Mouse (Mus musculus) layer of hippocampus, adult 18-20 months (tissue): ENCODE results near the gene Hoxd11. TPM values are rescaled to one million over a fixed set of nuclear protein-coding genes. Genes with fewer than 3 reads are reported as not detected.

Experiments used
- DNase-seq, 2 experiments: peaks; one replicate each; pipeline ENCODE4 v3.0.0; 2022; ENCODE audit warnings: low spot score in 2 of 2
- total RNA-seq, 2 experiments: library from RNA; stranded (reverse); gene quantifications; 2 replicates each; pipeline ENCODE4 v1.2.3; 2021

The Hoxd11 gene
- total RNA-seq, 2 experiments from 2014 or later: not detected

DNA sequence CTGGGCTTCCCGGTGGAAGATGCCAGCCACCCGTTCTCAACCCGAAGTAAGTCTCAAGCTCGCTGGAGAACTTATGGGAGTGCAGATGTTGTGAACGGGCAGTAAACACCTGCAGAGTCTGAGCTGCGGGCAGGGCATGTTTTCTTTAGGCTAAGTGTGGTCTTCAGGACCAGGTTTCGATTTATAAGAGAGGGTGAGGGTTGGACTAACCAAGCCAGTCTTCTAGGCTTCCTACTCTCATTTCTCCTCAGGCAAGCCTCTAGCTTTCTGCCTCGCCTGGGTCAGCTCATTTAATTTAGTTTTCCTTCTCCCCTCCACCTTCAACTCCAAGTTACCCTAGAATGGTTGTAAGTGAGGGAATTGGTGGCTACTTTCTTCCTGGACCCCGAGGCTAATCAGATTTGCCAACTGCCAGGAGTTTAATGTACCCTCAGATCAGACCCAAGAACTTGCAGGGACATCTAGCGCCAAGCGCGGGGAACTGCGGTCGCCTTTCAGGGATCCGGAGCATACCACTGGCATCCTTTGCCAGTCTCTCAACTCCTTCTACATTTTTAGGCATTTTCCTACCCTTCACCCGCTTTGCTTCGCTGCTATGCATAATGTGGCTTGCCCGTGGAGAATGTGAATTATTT lies 15.9 kb upstream of the Hoxd11 start:
- peak in 1 of 2 experiments; percentile 76 for DNase-seq

DNA sequence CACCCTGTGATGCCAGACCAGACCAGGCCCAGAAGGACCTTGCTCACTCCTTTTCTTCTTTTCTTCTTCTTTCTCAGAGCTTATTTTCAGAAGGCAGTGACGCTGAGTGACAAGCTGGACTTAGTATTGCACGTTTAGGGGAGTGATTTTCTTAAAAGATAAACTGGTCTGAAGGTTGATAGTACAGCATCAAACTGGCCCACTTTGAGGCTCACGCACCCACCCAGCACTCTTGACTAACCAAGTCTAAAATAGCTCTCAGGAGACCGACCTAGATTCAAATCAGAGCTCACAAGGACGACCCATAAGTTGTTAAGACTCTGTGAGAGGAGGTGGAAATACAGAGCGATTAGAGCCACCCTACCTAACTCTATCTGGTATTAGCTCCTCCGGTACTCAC lies 12.9 kb upstream of the Hoxd11 start:
- no peak for DNase-seq

GRCm38 (mm10) chr2:74667191-74667841 lies 12.0 kb upstream of the Hoxd11 start:
- DNase-seq: no peak

DNA sequence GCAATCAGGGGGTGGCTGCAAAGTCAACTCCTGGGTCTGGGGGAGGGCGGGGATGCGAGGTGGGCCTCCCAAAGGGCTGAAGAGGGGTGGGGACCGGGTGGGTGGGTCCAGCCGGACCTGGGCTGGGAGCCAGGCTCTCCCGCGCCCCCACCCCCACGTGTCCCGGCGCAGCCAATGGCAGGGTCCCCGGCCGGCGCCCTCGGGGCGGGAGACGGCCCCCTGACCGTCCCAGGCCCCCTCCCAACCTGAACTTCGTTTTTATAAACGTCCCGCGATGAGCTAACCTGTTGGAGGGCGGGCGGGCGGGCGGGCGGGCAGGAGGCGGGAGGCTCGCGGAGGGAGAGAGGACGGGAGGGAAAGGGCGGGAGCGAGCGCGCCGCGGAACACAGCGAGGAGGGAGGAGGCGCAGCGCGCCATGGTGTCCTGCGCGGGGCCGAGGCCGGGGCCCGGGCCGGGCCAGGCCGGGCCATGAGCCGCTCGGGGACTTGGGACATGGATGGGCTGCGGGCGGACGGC lies 11.5 kb upstream of the Hoxd11 start, which contains the start of gene Hoxd13:
Gene Hoxd13, plus strand, starts transcription at position 469 of the 516 bp plus-strand sequence.
- DNase-seq: no peak

GRCm38 (mm10) chr2:74668370-74669229 lies 10.8 kb upstream of the Hoxd11 start:
- no peak for DNase-seq

DNA sequence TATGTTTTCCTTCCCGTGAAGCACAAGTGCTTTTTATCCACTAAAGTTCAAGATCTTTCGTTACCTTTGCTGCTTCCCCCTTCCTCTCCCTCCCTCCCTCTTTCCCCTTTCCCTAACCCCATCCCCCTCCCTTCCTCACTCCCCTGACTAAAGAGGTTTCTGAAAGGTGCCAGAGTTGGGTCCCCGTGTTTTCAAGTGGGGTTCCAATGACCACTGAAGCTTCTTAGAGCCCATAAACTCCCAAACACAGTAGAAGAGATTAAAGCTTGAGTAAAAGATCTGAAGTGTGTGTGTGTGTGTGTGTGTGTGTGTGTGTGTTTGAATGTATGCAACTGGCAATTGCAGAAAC lies 10.2 kb upstream of the Hoxd11 start:
- no peak for DNase-seq

GRCm38 (mm10) chr2:74669650-74670235 lies 9.6 kb upstream of the Hoxd11 start:
- DNase-seq: no peak

- DNase-seq: no peak
These were observed 8.6 kb upstream of the Hoxd11 start for GRCm38 (mm10) chr2:74670632-74671188.

- no peak for DNase-seq
These were observed 7.5 kb upstream of the Hoxd11 start for GRCm38 (mm10) chr2:74671847-74672246.

DNA sequence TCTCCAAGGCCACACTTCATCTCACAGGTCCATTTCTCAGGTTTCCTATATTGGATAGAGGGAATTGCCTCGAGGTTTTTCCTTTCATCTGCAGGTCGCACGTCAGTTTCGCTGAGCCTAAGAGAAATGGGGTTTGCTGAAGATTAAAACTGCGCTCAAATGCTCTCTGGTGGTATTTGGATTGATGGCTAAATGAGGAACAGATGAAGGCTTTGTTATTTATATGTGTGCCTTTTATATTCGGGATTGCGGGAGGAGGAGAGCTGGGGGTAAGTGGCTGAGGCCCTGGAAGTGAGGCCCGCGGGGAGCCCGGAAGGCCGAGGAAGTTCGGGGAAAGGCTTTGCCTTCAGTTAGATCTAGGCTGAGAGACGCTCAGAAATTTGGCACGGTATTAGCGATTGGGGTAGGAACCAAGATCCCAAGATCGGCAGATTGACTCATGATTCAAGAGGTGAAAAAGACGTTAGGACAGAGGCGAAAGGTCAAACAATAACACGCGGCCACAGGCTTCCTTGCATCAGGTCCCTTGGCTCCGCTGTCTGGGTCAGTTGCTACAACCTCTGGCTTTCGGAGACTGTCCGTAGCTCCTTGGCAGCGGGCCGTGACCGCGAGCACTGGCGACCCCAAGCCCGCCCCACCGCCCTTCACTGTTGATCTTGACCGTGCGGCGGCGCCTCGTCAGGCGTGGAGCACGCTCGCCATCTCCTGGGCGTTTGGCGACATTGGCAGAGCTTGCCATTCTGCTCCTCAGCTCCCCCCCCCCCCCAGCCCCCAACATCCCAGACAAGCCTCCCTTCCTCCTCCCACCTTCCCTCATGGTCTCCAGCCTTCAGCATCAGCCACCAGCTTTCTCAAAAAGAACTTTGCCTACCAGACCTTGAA lies 6.6 kb upstream of the Hoxd11 start:
- no peak for DNase-seq

- no peak for DNase-seq
These were observed 5.4 kb upstream of the Hoxd11 start for GRCm38 (mm10) chr2:74673835-74674425.

- no peak for DNase-seq
These were observed 4.3 kb upstream of the Hoxd11 start, which contains the start of gene Hoxd12 for GRCm38 (mm10) chr2:74674881-74675665. Gene Hoxd12 (plus strand): TSS chr2:74675013.

GRCm38 (mm10) chr2:74675666-74676282 lies 3.6 kb upstream of the Hoxd11 start:
- no peak for DNase-seq

DNA sequence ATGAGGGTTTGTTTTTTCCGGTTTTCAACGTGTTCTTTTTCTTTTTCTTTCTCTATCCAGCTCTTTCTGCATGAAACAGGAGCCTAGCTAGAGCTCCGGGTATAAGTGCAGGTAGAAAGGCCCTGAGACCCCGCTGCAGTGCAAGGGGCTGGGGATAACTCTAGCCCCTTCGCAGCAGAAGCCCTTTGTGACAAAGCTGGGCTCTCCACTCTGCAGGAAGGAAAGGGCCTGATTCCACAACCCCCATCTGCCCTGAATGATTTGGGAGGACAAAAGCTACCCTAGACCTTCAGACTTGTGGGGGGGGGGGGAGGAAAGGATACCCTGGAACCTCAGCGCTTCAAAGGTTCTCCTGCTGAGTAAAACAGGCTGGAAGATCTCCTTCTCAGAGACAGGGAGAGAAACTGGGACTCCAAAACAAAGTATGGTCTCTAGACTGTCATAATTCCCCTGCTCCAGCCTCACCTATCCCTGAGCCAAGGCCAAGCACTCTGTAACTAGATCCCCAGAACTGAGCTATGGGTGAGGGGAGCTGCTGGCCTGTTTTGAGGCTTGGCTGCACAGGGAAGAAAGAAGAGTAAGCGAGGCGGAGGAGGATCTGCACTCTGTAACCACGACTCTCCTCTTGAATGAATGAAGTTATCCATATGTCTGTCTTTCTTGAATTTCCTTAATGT lies 2.8 kb upstream of the Hoxd11 start:
- DNase-seq: no peak

DNA sequence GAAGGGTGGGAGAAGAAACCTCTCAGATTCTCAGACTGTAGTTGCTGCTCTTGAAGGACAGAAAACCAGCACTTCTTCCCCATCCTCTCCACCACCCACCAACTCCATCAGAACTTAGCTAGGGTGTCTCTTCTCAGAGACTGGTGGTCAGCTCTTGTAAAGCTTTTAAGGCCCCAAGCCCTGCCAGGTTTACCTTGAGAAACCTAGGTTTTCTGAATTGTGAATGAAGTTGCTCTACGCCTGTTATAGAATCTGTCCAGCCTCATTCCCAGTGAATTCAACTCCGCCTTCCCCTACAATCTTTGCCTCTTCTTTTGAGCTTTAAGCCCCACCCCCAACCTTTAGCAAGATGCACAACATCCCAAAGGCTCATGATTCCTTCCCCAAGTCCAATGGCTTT lies 2.3 kb upstream of the Hoxd11 start:
- no peak for DNase-seq

GRCm38 (mm10) chr2:74679596-74679971 lies 227 bp downstream of the Hoxd11 start:
- DNase-seq: no peak

GRCm38 (mm10) chr2:74679980-74680379 lies 623 bp downstream of the Hoxd11 start:
- DNase-seq: no peak
